Mouse (Mus musculus): ENCODE data around the gene Fam131b. TPM values are rescaled to one million over a fixed set of nuclear protein-coding genes. Genes with fewer than 3 reads are reported as not detected.

Fam131b gene
- polyA plus RNA-seq, 1 experiment: 0.45 TPM

DNA sequence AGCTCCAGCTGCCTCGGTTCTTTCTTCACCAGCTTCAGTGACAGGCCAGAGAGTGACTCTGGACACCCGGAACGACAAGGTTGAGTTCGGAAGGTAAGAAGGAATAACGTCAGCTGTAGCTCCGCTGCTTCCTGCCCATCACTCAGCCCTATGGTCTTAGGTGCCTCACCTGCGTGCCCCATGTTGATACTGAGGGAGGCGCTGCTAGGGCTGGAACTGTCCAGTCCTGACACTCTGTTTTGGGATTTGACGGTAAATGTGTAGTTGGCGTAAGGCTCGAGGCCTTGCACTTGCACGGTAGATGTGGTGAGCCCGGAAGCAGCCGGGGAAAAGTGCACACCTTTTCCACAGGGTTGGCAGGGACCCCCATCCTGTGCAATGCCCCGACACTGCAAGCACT is 40.2 kb upstream of the Fam131b start:
- WGBS: 81% methylated on average over 15 of the region's 15 CpGs
- TF ChIP-seq CTCF (IDR thresholded peaks at IDR 0.05; ENCODE audit: insufficient read depth, low read length): no peak
- TF ChIP-seq POLR2A (IDR thresholded peaks at IDR 0.05; ENCODE audit: borderline replicate concordance, extremely low read depth, low read depth, low read length): no peak
- no peak overlapping the region for H3K4me3 ChIP-seq (replicated peaks; ENCODE audit: extremely low read depth, low read depth, low read length)
- DNase-seq: no peak
- 0 out of 2 replicates have a peak, but pooled peaks cover 3% of the 10 kb centered on the region for H3K4me1 ChIP-seq (ENCODE audit: control insufficient read depth, insufficient read depth, low read length)

DNA sequence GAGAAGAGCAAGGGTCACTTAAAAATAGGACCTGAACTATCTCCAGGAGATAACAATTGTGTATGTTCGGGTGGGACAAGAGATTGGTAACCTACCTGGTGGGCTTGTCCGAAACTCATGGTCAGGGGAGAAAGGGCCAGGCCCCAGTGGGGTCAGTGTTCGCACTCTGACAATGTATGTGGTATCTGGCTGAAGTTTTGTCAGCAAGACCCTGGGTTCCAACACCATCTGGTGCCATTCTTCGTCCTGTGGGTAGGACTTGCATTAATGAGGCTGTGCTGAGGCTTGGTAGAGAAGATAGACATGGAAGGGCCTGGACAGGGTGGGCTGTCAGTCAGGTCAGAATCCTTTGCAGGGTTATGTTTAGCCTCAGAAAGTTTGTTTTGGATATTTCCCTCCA is 39.6 kb upstream of the Fam131b start:
- Histone ChIP-seq H3K4me3 (replicated peaks; ENCODE audit: extremely low read depth, low read depth, low read length) (no peak overlapping the region), H3K4me1 (ENCODE audit: control insufficient read depth, insufficient read depth, low read length) (peaks cover 5% of the 10 kb centered on the region)
- WGBS: 83% methylated on average over 4 of the region's 4 CpGs
- DNase-seq: no peak
- no peak for TF ChIP-seq POLR2A (IDR thresholded peaks at IDR 0.05; ENCODE audit: borderline replicate concordance, extremely low read depth, low read depth, low read length)
- no peak for TF ChIP-seq CTCF (IDR thresholded peaks at IDR 0.05; ENCODE audit: insufficient read depth, low read length)

DNA sequence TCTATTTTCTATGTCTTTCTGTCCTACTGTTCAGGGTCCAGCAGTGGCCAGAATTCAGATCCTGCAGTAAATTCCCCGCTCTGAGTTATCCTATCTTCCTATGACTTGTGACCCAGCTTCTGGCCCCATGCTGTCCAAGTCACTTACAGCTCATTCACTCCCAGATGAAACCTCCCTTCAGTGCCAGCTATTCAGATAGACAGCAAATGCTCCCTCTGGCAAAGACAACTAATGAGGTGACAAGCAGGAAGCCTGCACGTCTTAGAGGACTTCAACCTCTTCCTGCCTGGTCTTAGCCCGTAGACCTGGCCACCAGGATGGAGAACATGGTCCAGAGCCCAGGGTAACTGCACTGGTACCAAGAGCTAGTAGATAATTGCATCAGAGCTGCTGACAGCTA is 38.5 kb upstream of the Fam131b start:
- no peak for DNase-seq
- TF ChIP-seq POLR2A (IDR thresholded peaks at IDR 0.05; ENCODE audit: borderline replicate concordance, extremely low read depth, low read depth, low read length): no peak
- no peak for TF ChIP-seq CTCF (IDR thresholded peaks at IDR 0.05; ENCODE audit: insufficient read depth, low read length)

DNA sequence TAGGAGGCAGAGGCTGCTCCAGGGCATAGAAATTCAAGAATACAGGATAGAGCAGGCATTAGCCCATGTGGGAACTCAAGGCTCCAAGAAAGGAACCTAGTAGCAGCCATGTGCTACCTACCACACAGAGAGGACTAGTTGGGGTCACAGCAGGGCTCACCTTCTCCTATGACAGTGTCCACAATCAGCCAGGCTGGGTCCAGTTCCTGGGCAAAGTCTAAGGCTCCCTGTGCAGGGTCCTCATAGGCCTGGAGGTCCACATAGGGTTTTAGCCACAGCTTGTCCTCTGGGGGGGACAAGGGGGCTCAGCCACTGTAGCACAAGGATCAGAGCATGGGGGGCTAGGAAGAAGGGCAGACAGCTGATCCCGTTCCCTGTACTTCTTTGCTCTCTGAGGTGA is 38.1 kb upstream of the Fam131b start:
- H3K4me3 ChIP-seq (replicated peaks; ENCODE audit: extremely low read depth, low read depth, low read length): no peak overlapping the region
- H3K4me1 ChIP-seq (ENCODE audit: control insufficient read depth, insufficient read depth, low read length): peaks cover 8% of the 10 kb centered on the region
- no peak for DNase-seq
- 65% methylated on average over 1 of the region's 1 CpGs for WGBS
- TF ChIP-seq POLR2A (IDR thresholded peaks at IDR 0.05; ENCODE audit: borderline replicate concordance, extremely low read depth, low read depth, low read length) (no peak), CTCF (IDR thresholded peaks at IDR 0.05; ENCODE audit: insufficient read depth, low read length) (no peak)

More for the DNA sequence above, 38.5 kb upstream of the Fam131b start:
- Histone ChIP-seq H3K4me1 (ENCODE audit: control insufficient read depth, insufficient read depth, low read length) (peaks cover 8% of the 10 kb centered on the region), H3K4me3 (replicated peaks; ENCODE audit: extremely low read depth, low read depth, low read length) (no peak overlapping the region)
- whole genome bisulfite sequencing: 25% methylated on average over 3 of the region's 3 CpGs

DNA sequence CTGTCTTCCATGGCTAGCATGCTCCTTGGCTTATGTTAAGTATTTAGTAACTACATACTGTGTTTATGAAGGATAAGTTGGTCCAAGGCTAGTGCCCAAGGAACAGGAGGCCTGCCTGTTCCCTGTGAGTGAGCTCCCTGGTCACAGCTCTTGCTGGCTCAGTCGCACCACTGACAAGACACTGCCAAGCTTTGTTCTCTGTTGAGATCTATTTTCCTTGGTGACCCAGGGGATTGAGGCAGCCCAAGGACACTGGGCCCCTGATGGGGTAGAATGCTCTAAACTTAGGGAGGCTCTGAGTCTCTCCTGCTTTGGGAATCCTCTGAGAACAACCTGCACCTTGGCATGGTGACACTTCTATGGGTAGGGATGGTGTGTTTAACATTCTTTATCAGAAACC is 37.6 kb upstream of the Fam131b start:
- DNase-seq: no peak
- TF ChIP-seq POLR2A (IDR thresholded peaks at IDR 0.05; ENCODE audit: borderline replicate concordance, extremely low read depth, low read depth, low read length) (no peak), CTCF (IDR thresholded peaks at IDR 0.05; ENCODE audit: insufficient read depth, low read length) (no peak)
- Histone ChIP-seq H3K4me1 (ENCODE audit: control insufficient read depth, insufficient read depth, low read length) (peaks cover 8% of the 10 kb centered on the region), H3K4me3 (replicated peaks; ENCODE audit: extremely low read depth, low read depth, low read length) (no peak overlapping the region)
- 54% methylated on average over 1 of the region's 1 CpGs for WGBS

DNA sequence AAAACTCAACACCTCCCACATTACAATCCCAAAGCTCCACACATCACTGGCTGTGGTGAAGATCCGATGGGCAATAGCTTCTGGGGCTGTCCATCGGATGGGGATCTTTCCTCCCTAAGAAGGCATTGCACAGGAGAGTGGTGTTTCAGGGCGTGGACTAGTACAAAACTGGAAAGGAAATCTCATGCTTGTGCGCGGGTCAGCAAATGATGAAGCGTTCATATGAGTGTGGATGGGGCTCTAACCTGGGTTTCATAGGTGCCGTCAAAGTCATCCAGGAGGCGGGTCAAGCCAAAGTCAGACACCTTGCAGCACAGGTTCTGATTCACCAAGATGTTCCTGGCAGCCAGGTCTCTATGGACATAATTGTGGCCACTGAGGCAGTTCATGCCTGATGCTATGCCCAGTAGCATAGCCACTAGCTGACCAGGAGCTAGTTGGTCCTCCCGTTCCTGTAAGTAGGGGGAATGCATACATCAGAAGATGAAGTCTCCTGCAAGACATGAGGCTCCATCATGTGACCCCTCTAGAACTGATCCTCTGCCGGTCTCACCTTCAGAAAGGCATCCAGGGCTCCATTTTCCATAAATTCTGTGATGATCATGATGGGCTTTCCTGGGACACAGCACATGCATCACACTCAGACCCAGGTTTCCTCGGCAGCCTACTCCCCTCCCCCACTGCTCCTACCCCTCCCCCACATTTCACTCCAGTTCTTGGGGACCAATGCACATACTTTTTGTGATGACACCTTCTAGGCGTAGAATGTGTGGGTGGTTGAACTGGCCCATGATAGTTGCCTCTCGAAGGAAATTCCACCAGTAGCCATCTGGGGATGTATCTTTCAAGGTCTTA is 36.8 kb upstream of the Fam131b start:
- TF ChIP-seq CTCF (IDR thresholded peaks at IDR 0.05; ENCODE audit: insufficient read depth, low read length) (no peak), POLR2A (IDR thresholded peaks at IDR 0.05; ENCODE audit: borderline replicate concordance, extremely low read depth, low read depth, low read length) (no peak)
- 85% methylated on average over 13 of the region's 13 CpGs for WGBS

DNA sequence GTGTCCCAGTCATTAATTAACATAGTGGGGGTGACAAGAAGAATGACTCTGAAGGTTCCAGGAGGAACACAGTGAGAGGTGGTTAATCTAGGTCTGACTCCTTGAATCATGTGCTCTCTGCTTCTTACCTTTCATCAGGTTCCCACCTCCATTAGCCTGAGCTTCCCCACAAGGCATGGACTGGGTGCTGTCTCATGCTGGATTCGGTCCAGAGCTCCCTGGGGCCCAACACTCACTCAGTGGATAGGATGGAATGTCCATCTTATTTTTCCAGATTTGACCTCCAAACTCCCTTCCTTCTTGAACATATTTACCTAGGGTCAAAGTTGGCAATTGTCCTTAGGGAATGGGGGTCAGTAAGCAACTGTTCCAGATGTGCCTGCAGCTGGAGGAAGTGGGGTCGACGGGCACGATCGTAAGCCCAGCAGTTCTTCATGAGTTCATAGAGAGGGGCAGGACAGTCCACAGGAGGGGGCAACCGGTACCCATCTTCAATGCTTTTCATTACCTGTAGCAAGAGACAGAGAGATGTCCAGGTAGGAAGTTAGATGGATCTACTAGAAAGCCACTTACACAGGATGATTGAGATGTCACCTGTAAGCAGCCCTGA is 35.9 kb upstream of the Fam131b start:
- TF ChIP-seq CTCF (IDR thresholded peaks at IDR 0.05; ENCODE audit: insufficient read depth, low read length) (no peak), POLR2A (IDR thresholded peaks at IDR 0.05; ENCODE audit: borderline replicate concordance, extremely low read depth, low read depth, low read length) (no peak)
- no peak for DNase-seq
- Histone ChIP-seq H3K4me1 (ENCODE audit: control insufficient read depth, insufficient read depth, low read length) (peaks cover 10% of the 10 kb centered on the region), H3K4me3 (replicated peaks; ENCODE audit: extremely low read depth, low read depth, low read length) (no peak overlapping the region)
- WGBS: 77% methylated on average over 6 of the region's 6 CpGs

More for the DNA sequence above, 36.8 kb upstream of the Fam131b start:
- peaks cover 10% of the 10 kb centered on the region for H3K4me1 ChIP-seq (ENCODE audit: control insufficient read depth, insufficient read depth, low read length)
- DNase-seq: no peak
- no peak overlapping the region for H3K4me3 ChIP-seq (replicated peaks; ENCODE audit: extremely low read depth, low read depth, low read length)

DNA sequence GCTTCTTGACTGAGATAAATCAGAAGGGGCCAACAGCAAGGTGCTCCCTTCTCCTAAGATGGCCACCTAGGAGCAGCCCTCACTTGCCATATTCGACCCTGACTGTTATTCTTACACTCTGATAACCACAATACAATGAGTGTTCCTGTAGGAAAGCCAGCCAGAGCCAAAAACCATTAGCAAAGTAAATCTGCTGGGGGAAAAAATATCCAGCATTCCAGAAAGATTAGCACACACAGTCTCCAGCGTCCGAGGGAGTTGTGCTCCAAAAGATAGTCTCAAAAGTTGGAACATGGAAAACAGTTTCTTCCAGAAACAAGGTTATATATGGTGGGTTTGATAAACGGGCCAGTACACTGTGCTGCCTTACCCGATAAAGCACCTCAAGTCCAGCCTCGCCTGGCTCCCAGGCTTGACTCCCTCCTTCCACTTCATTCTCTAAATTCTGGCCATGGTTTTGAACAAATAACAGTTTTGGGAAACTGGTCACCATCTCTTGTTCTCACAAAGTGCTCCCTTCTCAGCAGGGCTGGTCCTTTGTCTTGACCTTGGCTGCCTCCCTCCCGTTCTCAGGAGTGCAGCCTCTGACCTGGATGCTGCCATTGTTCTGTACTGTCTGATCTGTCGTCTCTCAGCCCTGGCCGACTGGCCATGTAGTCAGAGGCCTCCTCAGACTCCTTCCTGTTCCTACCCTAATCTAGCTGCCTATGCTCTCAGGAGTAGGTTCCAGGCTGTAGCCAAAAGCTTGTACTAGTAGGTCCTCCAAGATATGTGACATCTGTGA is 35.1 kb upstream of the Fam131b start:
- H3K4me1 ChIP-seq (ENCODE audit: control insufficient read depth, insufficient read depth, low read length): peaks cover 15% of the 10 kb centered on the region
- no peak for DNase-seq

DNA sequence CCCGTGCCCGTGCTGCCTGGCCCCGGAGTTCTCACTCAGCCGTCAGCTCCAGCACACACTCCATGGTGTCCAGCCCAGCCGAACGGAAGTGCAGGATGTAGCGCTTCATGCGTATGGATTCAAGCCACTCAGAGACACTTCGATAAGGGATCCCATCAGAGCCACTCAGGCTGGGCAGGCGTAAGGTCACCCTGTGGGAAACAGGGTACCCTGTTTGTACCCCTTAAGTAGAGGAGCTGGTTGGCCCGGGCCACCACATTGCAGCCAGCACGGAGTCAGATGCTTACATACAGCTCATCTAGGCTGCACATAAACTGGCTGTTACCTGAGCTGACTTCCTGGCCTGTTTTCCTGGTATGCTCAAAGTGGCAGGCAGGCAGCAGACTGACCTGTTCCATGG is 34.5 kb upstream of the Fam131b start:
- Histone ChIP-seq H3K4me1 (ENCODE audit: control insufficient read depth, insufficient read depth, low read length) (peaks cover 20% of the 10 kb centered on the region), H3K4me3 (replicated peaks; ENCODE audit: extremely low read depth, low read depth, low read length) (no peak overlapping the region)
- 72% methylated on average over 12 of the region's 12 CpGs for WGBS
- no peak for DNase-seq
- TF ChIP-seq POLR2A (IDR thresholded peaks at IDR 0.05; ENCODE audit: borderline replicate concordance, extremely low read depth, low read depth, low read length): no peak
- TF ChIP-seq CTCF (IDR thresholded peaks at IDR 0.05; ENCODE audit: insufficient read depth, low read length): no peak

More for the DNA sequence above, 35.1 kb upstream of the Fam131b start:
- no peak overlapping the region for H3K4me3 ChIP-seq (replicated peaks; ENCODE audit: extremely low read depth, low read depth, low read length)
- no peak for TF ChIP-seq CTCF (IDR thresholded peaks at IDR 0.05; ENCODE audit: insufficient read depth, low read length)
- TF ChIP-seq POLR2A (IDR thresholded peaks at IDR 0.05; ENCODE audit: borderline replicate concordance, extremely low read depth, low read depth, low read length): peak; percentile 16; the same call in 1 of the 2 replicates
- WGBS: 41% methylated on average over 9 of the region's 9 CpGs

Measured in lung, adult 2 months (tissue).